Mouse (Mus musculus): ENCODE results near the gene Aco1. TPM values are rescaled to one million over a fixed set of nuclear protein-coding genes. Genes with fewer than 3 reads are reported as not detected.

The Aco1 gene
- 16.6 to 25.3 TPM (median 18.2 TPM) in 4 replicates for total RNA-seq (2023)

DNA sequence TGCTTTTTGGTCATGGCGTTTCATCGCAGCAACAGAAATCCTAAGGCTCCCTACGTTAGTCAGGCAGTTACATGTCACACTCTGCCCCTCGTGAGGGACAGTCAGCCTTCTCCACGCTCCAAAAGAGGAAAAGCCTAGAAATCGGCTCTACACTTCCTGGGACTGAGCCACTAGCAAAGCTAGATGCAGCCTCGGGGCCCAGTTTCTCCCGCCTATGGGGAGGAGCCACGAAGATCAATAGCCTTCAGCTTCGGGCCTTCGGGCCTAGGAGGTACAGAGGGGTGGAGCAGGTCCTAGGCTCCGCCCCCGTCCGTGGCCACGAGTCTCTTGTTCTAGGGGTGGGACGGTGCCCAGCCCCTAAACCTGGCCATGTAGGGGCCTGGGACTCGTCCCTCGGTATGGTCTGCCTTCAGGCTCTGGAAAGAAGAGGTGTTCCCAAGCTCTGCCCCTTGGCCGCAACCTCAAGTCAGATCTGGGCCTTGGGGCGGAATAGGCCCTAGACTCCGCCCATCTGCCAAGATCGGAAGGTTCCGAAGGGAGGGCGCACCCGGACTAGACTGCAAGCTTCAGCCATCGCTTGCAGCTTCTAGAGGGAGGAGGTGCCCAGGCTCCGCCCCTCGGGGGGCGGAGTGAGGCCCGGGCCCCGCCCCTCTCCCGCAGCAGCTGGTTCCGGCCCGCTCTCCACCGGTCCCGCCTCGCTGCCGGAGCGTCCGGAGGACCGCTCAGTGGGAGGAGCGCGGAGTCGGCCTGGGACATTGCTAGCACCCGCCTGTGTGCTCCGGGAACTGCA lies at the start of gene Aco1:
TSS of gene Aco1 (plus strand) at position 339 of the 790 bp plus-strand sequence.

DNA sequence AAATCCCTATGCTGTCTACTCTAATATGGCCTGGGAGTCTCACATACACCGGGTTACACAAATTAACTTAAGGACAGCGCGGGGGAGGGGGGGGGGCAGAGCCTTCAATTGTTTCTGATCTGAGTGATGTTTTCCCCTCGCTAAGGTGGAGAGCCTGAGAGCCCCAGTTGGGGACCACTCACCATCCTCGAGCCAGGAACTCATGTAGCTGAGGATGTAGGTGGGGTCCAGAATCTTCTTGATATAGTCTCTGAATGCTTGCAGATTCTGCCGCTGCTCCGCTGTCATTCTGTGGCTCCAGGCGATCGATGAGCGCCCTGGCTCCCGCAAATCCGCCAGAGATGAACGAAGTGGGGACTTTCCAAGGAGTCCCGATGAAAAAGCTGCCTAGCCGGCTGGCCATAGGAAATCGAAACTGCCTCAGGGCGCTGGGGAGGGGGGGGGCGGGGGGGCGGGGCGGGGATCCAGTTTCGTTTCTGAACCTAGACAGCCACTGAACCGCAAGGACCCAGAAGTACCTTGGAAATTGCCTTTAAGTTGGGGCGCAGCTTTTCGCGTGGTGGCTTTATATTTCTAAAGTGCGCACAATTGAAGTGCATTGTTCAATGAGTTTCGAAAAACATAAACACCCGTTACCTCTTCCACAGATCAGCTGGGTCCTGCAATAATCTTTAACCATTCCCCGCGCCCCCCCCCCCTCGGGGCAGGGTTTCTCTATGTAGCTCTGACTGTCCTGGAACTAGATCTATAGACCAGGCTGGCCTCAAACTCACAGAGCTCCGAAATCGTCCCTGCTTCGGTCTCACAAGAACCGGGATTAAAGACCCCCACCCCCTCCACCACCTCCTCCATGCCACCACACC lies 96.8 kb downstream of the Aco1 start, which contains the start of gene Ddx58:
TSS of gene Ddx58 (minus strand) at position 420 of the 863 bp plus-strand sequence.

Other genes starting within 250 kb of the Aco1 start
- gene Ddx58, start 96.7 kb downstream of the Aco1 start, total RNA-seq (2023), result 84.9 to 101 TPM (median 92.7 TPM) in 4 replicates
- gene Smim27, start 126.5 kb downstream of the Aco1 start, total RNA-seq (2023), result 32.9 to 52.4 TPM (median 40.5 TPM) in 4 replicates
- 33.3 to 35.3 TPM (median 34.0 TPM) in 4 replicates for gene Topors, start 126.8 kb downstream of the Aco1 start, total RNA-seq (2023)
- 31.0 to 41.7 TPM (median 36.4 TPM) in 4 replicates for gene Ndufb6, start 136.3 kb downstream of the Aco1 start, total RNA-seq (2023)

Measured in B cell, adult 62 days (primary cell).